Mouse (Mus musculus) 3134 (cell line): Measurements from ENCODE around the gene Elovl3.
"Not testable (repeated sequence)": the region's sequence is repeated elsewhere in the genome, so short reads cannot be mapped to it uniquely, and the experiment has no call there.

ENCODE experiments used
- DNase-seq: peaks from one replicate; pipeline ENCODE4 v3.0.0-alpha.2; 2011; ENCODE audit warnings: low spot score; ENCODE audit not compliant: insufficient read length; ENCODE audit errors: extremely low read depth

Elovl3 gene

DNA sequence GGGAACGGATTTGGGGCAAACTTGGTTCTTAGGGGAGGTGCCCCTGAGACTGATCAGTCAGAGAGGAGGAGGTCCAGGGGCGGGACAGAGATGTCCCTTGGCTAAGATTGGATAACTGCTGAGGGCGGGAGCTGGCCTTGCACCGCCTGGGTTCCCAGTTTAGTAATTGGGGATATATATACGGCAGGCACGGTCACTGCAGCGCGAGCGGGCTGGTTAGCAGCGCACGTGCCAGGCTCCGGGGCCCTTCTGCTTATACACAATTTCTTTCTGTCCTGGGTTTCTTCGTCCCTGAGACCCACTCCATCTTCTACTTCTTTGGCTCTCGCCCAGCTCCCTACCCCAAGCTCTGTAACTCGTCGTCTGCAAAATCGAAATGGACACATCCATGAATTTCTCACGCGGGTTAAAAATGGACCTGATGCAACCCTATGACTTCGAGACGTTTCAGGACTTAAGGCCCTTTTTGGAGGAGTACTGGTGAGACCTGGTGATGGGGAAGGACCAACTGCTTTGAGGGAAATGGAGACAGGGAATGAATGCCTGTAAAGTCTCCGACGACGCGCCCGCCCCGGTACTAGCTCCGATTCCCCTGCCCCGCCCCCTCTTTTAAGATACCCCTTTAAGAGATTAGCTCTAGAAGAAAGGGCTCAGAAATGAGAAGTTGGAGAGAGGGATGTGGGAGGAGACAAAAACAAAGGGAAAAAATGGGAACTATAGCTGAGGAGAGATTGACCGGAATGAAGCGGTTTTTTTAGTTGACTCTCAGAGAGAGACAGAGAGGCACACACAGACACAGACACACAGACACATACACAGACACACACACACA lies at the start of gene Elovl3:
Gene Elovl3, plus strand, starts transcription at position 204 of the 832 bp plus-strand sequence.
- no peak for DNase-seq

DNA sequence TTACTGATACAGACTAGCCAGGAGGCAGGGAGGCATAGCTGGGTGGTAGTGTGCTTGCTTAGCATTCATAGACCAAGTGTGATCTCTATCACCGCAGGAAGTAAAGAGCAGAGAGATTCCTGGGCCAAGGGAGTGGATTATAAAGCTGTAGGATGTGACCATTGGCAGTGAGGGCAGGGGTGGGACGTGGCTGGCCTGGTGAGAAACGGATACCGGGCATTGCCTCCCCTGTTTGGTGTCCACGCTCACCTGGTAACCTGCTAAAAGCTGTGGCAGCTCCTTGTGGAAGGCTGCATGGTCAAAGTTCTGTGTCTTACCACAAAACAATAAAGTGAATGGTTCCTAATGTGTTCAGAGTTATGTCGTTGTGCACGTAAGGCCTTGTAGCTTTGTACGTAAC lies 46.5 kb upstream of the Elovl3 start:
- no peak for DNase-seq

DNA sequence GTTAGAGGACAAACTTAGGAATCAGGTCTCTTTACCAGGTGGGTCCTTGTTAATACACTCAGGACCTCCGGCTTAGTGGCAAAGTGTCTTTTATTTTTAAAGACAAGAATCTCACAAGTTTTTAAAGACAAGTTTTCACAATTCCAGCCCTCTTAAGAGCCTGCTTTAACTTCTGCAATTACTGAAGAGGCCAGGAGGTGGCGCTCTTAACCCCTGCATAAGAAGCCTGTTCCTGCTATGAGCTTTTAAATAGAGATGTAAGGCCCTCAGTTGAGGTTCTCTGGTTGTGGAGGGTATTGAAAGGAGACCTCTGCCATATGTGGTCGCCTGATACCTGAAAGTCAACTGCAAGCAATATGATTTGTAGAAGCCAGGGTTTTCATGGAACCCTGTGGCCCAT lies 45.4 kb upstream of the Elovl3 start:
- no peak for DNase-seq

DNA sequence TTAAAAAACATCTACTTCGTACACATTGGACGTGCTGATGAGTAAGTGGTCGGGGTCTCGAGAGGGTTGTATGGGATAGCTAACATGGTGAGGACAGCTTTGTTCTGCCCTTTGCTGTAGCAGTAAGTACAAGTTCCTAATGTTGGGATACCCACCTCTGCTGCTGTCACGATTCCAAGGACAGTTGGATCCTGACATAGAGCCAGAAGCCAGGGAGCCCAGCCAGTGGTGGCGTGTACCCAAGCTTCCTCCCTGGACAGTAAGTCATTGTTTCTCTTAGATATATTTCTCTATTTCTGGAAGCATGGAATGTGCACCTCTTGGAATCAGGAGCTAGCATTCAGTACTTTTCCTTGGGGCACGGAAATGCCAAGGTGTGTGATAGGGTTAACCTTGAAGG lies 43.8 kb upstream of the Elovl3 start:
- DNase-seq, result no peak

DNA sequence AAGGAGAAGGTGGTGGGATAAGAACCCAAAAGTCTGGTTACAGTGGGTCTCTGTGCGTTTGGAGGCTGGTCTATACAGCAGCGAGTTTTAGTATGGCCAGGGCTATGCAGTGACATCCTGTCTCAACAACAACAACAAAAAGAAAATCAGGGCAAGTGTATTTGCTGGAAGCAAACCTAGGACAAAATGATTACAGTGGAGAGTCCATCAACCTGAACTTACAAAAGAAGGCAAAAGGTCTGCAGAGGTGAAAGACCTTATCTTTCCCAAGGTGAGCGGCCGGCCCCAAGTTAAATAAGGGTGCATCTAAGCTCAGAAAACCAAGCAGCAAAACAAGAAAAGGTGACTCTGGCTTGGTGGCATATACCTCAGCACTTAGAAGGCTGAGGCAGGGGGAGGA lies 40.1 kb upstream of the Elovl3 start:
- DNase-seq, result no peak

DNA sequence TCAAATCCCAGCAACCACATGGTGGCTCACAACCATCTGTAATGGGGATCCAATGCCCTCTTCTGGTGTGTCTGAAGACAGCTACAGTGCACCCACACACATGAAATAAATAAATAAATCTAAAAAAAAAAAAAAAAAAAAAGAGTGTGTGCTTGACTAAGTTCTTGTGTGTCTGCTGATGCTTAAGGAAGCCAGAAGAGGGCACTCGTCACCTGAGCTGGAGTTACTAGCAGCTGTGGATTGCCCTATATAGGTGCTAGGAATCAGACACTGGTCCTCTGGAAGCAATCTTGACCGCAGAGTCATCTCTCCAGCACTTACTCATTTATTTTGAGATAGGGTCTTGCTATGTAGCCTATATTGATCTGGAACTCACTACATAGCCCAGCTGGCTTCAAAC lies 37.6 kb upstream of the Elovl3 start:
- no peak for DNase-seq

DNA sequence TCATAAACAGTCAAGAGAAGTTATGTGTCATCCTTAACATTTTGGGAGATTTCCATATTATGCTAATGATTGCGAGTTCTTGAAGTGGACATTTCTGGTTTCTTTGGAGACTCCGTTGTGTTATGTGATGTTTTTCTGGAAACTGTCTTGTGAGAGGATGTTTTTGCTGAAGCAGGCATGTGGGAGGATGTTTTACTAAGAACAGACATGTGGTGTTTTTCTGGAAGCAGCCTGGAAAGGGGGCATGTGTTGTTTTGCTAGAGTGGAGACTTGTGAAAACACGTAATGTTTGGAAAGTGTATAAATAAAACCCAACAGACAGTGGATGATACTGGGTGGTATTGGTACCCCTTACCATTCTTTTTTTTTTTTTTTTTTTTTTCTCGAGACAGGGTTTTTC lies 36.4 kb upstream of the Elovl3 start:
- DNase-seq, result no peak

DNA sequence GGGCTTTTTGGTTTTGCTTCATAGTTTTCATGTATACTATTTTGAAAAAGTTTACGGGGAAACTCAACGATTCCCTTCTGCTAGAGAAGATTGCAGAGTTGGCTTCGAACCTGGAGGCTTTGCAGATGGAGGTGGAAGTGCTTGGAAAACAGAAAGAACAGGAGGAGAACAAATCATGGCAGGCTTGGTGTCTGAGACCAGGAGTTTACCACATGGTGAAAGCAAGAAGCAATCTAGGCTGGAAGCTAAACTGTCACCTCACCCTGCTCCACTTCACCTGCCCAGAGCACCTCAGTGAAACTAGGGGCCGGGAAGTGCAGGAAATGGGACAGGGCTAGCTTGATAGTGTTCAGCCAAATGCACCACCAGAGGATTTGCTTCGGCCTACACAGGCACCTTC lies 35.3 kb upstream of the Elovl3 start:
- DNase-seq, result no peak

DNA sequence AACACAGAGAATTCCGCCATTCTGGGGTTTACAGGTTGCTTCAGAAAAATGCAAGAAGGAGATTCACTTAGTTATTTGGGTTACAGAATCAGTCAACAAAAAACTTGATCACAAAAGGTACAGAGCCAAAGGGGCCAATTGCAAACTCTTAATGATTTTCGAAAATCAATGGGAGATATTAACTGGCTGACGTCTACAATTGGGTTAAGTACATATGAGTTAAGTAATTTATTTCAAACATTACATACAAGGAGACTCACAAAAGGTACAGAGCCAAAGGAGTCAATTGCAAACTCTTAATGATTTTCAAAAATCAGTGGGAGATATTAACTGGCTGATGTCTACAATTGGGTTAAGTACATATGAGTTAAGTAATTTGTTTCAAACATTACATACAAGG lies 32.1 kb upstream of the Elovl3 start:
- DNase-seq, result no peak

DNA sequence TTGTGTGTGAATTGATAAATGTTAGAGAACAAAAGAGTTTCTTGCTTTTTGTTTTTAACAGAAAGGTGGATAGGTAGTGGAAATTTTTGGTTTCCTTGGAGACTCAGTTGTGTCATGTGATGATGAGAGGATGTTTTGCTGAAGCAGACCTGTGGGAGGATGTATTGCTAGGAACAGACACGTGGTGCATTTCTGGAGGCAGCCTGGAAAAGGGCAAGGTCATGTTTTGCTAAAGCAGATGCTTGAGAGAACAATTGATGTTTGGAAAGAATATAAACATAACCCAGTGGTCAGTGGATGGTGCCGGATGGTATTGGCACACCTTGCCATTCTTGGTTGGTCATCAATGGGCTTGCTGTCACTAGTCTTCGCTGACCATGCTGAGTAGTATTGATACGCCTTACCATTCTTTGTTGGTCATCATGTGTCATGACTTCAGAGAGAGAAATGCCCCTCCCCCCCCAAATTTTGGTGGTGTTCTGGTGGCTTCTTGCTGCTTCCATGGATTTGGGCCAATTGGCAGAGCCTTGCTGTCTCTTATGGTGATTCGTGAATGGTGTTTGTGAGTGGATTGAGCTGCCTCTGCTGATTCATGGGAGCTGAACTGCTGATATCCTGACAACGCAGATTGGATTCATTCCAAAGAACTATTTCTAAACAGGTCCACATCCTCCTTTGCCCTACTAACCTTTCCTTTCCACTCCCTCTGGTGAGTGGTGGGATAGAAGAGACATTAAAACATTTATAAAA lies 28.1 kb upstream of the Elovl3 start:
- no peak for DNase-seq

DNA sequence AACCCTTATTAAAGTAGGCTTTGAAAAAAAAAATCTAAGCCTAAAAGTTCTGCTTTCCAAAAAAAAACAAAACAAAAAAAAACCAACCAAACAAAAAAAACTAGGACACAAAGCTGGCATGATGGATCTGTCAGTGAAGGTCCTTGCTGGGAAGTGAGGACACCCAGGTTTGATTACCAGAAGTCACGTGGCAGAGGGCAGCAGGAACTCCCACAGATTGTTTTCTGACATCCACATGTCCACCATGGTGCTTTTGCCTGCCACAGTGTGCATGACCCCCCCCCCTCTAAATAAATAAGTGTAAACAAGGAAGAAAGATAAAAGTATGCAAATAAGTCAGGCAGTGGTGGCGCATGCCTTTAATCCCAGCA lies 27.5 kb upstream of the Elovl3 start:
- DNase-seq, result no peak

DNA sequence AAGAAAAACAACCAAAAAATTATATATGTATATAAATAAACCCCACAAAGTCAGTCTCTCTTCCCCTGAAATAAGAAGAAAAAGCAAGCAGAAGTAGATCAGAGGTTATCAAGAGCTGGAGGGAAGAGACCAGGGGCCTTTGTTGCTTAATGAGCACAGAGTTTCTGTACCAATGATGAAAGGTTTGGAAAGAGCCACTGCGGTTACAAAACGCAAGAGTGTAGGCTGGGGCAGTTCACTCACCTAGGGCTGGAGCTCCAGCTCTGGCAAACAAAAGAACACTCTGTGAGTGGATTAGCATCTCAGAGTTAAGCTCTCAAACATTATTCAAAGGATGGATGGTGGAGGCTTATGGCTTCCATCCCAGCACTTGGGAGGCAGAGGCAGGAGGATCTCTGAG lies 21.5 kb upstream of the Elovl3 start:
- no peak for DNase-seq

DNA sequence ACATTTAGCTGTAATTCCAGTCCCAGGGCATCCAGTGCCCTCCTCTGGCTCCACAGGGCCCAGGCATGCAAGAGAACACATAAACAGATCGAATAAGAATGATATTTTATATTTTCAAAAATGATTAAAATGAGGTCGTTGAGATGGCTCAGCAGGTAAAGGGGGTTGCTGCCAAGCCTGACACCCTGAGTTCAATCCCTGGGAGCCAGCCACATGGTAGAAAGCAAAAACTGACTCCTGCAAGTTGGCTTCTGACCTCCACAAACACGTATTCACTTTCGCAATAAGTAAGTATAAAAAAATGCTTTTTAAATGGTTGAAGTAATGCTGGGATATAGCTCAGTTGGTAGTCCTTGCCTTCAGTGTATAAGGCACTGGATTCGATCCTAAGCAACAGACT lies 20.9 kb upstream of the Elovl3 start:
- DNase-seq, result no peak

DNA sequence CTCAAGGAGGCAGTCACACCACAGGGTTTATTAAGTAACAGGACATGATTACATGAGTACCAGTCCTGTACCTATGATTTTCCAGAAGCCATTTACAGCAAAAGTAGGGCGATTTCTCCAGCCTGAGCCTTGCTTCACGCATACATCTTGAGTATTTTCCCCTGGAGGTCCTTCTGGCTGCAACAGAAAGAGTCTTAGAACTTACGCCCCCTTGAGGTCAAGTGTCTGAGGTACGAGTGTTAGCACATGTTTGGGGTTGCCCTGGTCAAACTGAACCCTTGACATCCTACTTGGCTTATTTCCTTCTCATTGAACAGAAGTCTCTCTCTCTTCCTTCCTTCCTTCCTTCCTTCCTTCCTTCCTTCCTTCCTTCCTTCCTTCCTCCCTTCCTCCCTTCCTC lies 17.1 kb upstream of the Elovl3 start:
- DNase-seq, result no peak

DNA sequence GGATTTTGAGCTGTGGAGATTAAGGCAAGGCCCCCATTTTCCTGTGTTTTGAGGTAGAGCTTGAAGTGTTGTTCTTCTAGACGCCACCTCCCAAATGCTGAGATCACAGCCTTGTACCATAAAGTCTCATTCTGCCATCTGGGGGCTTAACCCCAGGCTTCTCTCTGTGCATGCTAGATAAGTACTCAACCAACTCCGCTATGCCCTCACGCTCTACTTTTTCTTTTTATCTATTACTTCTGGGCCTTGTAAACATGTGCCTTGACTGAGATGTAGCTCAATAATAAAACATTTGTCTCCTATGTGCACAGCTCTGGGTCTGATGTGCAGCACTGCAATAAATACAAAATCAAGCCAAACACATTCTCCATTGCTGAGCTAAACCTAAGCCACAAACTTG lies 12.2 kb upstream of the Elovl3 start:
- no peak for DNase-seq

DNA sequence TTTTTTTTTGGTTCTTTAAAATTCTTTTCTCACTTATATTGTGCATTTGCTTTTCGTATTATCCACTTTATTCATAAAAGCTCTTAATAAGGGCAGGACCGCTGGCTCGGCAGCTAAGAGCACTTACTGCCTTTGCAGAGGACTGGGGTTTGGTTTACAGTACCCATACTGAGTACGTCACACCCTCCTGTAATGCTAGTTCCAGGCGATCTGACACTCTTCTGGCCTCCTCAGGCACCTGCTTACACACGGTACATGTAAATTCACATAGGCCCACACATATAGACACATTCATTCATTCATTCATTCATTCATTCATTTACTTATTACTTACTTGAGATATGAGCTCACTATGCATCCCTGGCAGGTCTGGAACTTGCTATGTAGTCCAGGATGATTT lies 10.8 kb upstream of the Elovl3 start:
- no peak for DNase-seq

DNA sequence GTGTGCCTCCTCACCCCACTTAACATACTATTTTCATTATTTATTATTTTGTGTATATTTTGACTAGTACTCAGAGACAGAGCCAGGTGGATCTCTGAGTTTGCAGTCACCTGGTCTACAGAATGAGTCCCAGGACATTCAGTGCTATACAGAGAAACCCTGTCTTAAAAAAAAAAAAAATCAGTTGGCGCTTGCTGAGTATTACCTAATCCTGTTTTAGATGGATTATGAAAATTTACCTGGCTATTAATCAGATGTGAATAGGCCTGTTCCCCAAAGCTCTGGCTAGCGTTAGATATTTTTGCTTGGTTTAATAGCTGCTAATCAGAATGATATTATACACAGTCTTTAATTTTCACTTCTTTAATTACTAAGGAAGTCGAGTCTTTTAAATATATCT lies 7.8 kb upstream of the Elovl3 start:
- no peak for DNase-seq

DNA sequence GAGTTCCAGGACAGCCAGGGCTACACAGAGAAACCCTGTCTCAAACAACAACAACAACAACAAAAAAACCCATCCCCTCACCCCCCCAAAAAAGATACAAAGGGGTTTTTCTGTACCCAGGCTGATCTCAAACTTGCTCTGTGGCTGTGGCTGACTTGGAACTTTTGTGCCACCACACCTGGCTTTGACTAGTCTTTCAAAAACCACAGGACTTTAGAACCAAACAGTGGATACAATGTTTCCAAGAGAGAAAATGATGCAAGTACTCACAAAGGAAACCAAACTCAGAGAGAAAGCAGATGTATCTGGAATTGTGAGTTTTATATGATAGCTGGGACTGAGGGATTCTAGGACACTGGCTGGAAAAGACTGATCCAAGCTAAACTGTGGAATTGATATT lies 7.0 kb upstream of the Elovl3 start:
- DNase-seq, result no peak

DNA sequence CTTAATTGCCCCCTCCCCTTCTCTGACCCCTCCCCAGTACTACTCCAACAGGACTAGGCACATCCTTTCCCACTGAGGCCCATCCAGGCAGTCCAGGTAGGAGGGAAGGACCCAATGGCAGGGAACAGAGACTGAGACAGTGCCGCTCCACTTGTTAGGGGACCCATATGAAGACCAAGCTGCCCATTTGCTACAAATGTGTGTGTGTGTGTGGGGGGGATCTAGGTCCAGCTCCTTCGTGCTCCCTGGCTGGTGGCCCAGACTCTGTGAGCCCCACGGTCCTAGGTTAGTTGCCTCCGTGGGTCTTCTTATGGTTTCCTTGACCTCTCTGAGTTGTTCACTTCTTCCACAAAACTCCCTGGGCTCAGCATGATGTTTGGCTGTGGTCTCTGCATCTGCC lies 5.4 kb upstream of the Elovl3 start:
- DNase-seq, result no peak

DNA sequence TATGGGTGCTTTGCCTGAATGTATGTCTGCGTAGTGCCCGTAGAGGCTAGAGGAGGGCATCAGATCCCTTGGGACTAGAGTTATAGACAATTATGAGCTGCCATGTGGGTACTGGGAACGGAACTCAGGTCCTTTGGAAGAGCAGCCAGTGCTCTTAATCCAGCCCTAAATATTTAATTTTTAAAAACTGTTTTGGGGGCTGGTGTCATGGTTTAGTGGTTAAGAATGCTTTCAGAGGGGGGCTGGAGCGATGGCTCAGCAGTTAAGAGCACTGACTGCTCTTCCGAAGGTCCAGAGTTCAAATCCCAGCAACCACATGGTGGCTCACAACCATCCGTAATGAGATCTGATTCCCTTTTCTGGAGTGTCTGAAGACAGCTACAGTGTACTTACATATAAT lies 2.0 kb upstream of the Elovl3 start:
- not testable (repeated sequence) for DNase-seq

DNA sequence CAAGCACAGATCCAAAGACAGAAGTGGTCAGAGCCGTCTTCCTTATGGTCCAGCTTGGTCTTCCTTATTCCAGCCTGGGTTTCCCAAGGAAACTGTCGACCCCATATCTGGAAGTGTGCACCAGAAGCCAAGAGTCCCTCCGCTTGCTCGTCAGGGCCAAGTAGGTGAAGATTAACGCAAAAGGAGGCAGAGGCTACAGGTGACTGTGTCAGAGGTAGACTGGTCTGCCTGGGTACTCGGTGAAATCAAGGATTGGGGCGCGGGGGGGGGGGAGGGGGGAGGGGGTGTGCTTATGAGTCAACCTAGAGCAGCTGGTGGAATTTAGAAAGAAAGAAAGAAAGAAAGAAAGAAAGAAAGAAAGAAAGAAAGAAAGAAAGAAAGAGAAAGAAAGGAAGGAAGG lies 414 bp upstream of the Elovl3 start:
- DNase-seq, result no peak

DNA sequence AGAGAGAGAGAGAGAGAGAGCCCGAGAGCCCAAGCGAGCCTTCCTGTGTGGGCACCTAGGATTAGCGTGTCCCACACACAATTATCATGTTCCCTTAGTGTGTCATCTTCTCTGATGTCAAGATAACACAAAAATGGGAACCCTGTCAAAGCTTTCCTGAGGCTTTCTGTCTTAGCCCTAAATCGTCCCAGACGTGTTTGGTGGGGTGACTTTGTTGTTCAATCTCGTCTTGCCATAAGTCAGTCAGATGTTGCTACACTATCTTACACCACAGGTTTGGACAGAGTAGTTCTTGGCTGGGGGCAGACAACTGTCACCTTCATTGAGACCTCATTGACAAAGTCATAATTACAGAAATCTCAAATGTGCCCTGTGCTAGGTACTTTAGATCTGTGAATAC lies 880 bp downstream of the Elovl3 start:
- DNase-seq, result no peak
